11 mouse cellular contexts compared by ENCODE assay signal in the genomic region with DNA sequence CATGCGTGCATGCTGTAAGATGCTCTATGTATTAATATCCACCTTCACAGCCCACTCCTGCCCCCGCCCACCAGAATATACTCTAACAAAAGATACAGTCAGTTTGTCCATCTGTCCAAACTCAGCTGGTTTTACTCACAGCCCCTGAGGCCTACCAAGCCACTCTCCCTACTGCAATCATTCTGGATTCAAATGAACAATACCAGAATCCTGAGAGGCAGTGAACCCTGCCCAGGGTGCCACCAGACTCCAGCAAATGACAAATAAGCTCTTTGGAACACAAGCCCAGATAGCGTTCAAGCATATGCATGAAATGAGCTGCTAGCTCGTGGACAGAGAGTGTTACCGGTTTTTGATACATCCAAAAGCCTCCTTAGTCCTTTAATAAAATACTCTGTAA.
A peak's percentile ranks its signal among the peaks of the same experiment; 100 is the strongest.
DNase-seq lines count a peak whose midpoint lies in the region; ATAC-seq lines count a peak whose summit lies in the region.
"Had no signal": no experiment of that assay in that cellular context is flagged by ENCODE, and none has a peak within 500 bp of the region (broad histone marks: within the 10 kb centered on the region; RNA-seq: fewer than 3 reads in every experiment).

No protein-coding gene starts in this region.

- H3K36me3 ChIP-seq in embryonic facial prominence, embryonic 10.5 days (replicated peaks) = peaks cover 47% of the 10 kb centered on the region
- peaks cover 7% of the 10 kb centered on the region; the same call in 1 of the 2 replicates for H3K36me3 ChIP-seq in embryonic facial prominence, embryonic 14.5 days (ENCODE audit: control insufficient read depth, insufficient read depth, low read length)
- H3K36me3 ChIP-seq in hindbrain, embryonic 15.5 days = no peaks in the 10 kb centered on the region; the same call in 1 of the 2 replicates
- H3K36me3 ChIP-seq in midbrain, embryonic 13.5 days = peaks cover 13% of the 10 kb centered on the region
- no peaks in the 10 kb centered on the region for H3K36me3 ChIP-seq in heart, embryonic 11.5 days (ENCODE audit: control insufficient read depth, insufficient read depth, low read length)

- peak overlapping the region; percentile 65 for H3K27ac ChIP-seq in embryonic facial prominence, embryonic 10.5 days (replicated peaks)
- peak overlapping the region; percentile 52 for H3K27ac ChIP-seq in embryonic facial prominence, embryonic 14.5 days (replicated peaks; ENCODE audit: low read depth, low read length)
- peak overlapping the region; percentile 67 for H3K27ac ChIP-seq in hindbrain, embryonic 15.5 days (replicated peaks)
- H3K27ac ChIP-seq in midbrain, embryonic 13.5 days = peak overlapping the region; percentile 74
- H3K27ac ChIP-seq in heart, embryonic 11.5 days (ENCODE audit: low read depth, low read length) = no peak overlapping the region

- no peak for ATAC-seq in embryonic facial prominence, embryonic 14.5 days (ENCODE audit: low read depth)
- ATAC-seq in hindbrain, embryonic 15.5 days (ENCODE audit: low FRiP score, low read depth) = no peak
- no peak for ATAC-seq in midbrain, embryonic 13.5 days
- ATAC-seq in heart, embryonic 11.5 days (replicated peaks; ENCODE audit: insufficient number of reproducible peaks, low FRiP score, low TSS enrichment) = no peak

- no peak overlapping the region for H3K4me2 ChIP-seq in embryonic facial prominence, embryonic 14.5 days (ENCODE audit: low read depth, low read length)
- no peak overlapping the region for H3K4me2 ChIP-seq in hindbrain, embryonic 15.5 days
- H3K4me2 ChIP-seq in midbrain, embryonic 13.5 days (replicated peaks) = no peak overlapping the region
- H3K4me2 ChIP-seq in heart, embryonic 11.5 days = no peak overlapping the region

- no peak overlapping the region for H3K4me3 ChIP-seq in embryonic facial prominence, embryonic 10.5 days
- H3K4me3 ChIP-seq in embryonic facial prominence, embryonic 14.5 days (ENCODE audit: low read depth, low read length) = no peak overlapping the region
- H3K4me3 ChIP-seq in hindbrain, embryonic 15.5 days = no peak overlapping the region
- H3K4me3 ChIP-seq in midbrain, embryonic 13.5 days (replicated peaks) = no peak overlapping the region
- H3K4me3 ChIP-seq in heart, embryonic 11.5 days (ENCODE audit: low read depth, low read length) = no peak overlapping the region

- DNase-seq in embryonic facial prominence, embryonic 10.5 days (ENCODE audit: low spot score) = no peak
- no peak for DNase-seq in embryonic facial prominence, embryonic 14.5 days (ENCODE audit: low spot score)
- DNase-seq in adrenal gland, adult 18-20 months (ENCODE audit: low spot score in 2 of 2) = no peak
- DNase-seq in natural killer cell, adult 2 months (ENCODE audit: low spot score in 2 of 2) = no peak
- DNase-seq: heart, adult 11 months; left cerebral cortex, postnatal 4 days; thymus, postnatal 4 days had no signal

- H3K9ac ChIP-seq in embryonic facial prominence, embryonic 14.5 days (ENCODE audit: low read depth, low read length) = no peak overlapping the region
- 0 out of 2 replicates have a peak overlapping the region, but pooled peaks have one; percentile 4 for H3K9ac ChIP-seq in hindbrain, embryonic 15.5 days
- H3K9ac ChIP-seq in midbrain, embryonic 13.5 days (replicated peaks) = no peak overlapping the region; the same call in 1 of the 2 replicates
- no peak overlapping the region for H3K9ac ChIP-seq in heart, embryonic 11.5 days (ENCODE audit: low read depth, low read length)

- no peaks in the 10 kb centered on the region for H3K27me3 ChIP-seq in embryonic facial prominence, embryonic 10.5 days (replicated peaks; ENCODE audit: low read depth, poor library complexity, severe bottlenecking)
- H3K27me3 ChIP-seq in embryonic facial prominence, embryonic 14.5 days (replicated peaks; ENCODE audit: control insufficient read depth, insufficient read depth, low read length) = no peaks in the 10 kb centered on the region
- H3K27me3 ChIP-seq in hindbrain, embryonic 15.5 days = no peaks in the 10 kb centered on the region
- no peaks in the 10 kb centered on the region for H3K27me3 ChIP-seq in midbrain, embryonic 13.5 days
- no peaks in the 10 kb centered on the region for H3K27me3 ChIP-seq in heart, embryonic 11.5 days (ENCODE audit: control insufficient read depth, insufficient read depth, low read length)
- H3K27me3 ChIP-seq: CH12.LX had no signal

- 78% methylated on average over 5 of the region's 5 CpGs for WGBS in embryonic facial prominence, embryonic 10.5 days
- WGBS in embryonic facial prominence, embryonic 14.5 days = 73% methylated on average over 5 of the region's 5 CpGs
- WGBS in hindbrain, embryonic 15.5 days = 35% methylated on average over 5 of the region's 5 CpGs
- WGBS in midbrain, embryonic 13.5 days = 33% methylated on average over 5 of the region's 5 CpGs
- 84% methylated on average over 5 of the region's 5 CpGs for WGBS in heart, embryonic 11.5 days (ENCODE audit: insufficient replicate concordance)

- no peaks in the 10 kb centered on the region for H3K9me3 ChIP-seq in embryonic facial prominence, embryonic 10.5 days
- H3K9me3 ChIP-seq in embryonic facial prominence, embryonic 14.5 days (ENCODE audit: control insufficient read depth, low read length) = no peaks in the 10 kb centered on the region
- no peaks in the 10 kb centered on the region for H3K9me3 ChIP-seq in hindbrain, embryonic 15.5 days
- H3K9me3 ChIP-seq in midbrain, embryonic 13.5 days = no peaks in the 10 kb centered on the region
- no peaks in the 10 kb centered on the region for H3K9me3 ChIP-seq in heart, embryonic 11.5 days (replicated peaks; ENCODE audit: control insufficient read depth, low read length)

- peaks cover 87% of the 10 kb centered on the region for H3K4me1 ChIP-seq in embryonic facial prominence, embryonic 10.5 days
- H3K4me1 ChIP-seq in embryonic facial prominence, embryonic 14.5 days (ENCODE audit: control insufficient read depth, insufficient read depth, low read length) = peaks cover 74% of the 10 kb centered on the region
- peaks cover 87% of the 10 kb centered on the region for H3K4me1 ChIP-seq in hindbrain, embryonic 15.5 days (replicated peaks)
- H3K4me1 ChIP-seq in midbrain, embryonic 13.5 days (replicated peaks) = peaks cover 93% of the 10 kb centered on the region
- H3K4me1 ChIP-seq in heart, embryonic 11.5 days (ENCODE audit: control insufficient read depth, insufficient read depth, low read length) = peaks cover 52% of the 10 kb centered on the region
